Mouse (Mus musculus) midbrain, embryonic 12.5 days (tissue): ENCODE measurements at regions not wholly inside any gene's neighbourhood (a gene's known extent, or its start where the extent isn't known, plus 50 kb on each side); places are given as distances from the start of the nearest gene placed in this dataset.

Experiments used
- ATAC-seq: fragments of 200-750 bp; cut with Nextera tagmentation; 2 replicates; pipeline ENCODE4 v1.8.0; 2017; ENCODE audit warnings: low read depth, moderate TSS enrichment, moderate library complexity; ENCODE audit not compliant: low FRiP score
- H3K27ac ChIP-seq: fragments of 300-500 bp; sonication (generic); replicated peaks from 2 replicates; pipeline ENCODE4 v1.5.1; 2016; ENCODE audit warnings: mild to moderate bottlenecking
- H3K27me3 ChIP-seq: fragments of 300-500 bp; sonication (generic); 2 replicates; pipeline ENCODE4 v1.6.1; 2016; ENCODE audit warnings: mild to moderate bottlenecking
- H3K36me3 ChIP-seq: fragments of 300-500 bp; sonication (generic); 2 replicates; pipeline ENCODE4 v1.6.1; 2016
- H3K4me1 ChIP-seq: fragments of 300-500 bp; sonication (generic); 2 replicates; pipeline ENCODE4 v1.6.1; 2016
- H3K4me2 ChIP-seq: fragments of 300-500 bp; sonication (generic); replicated peaks from 2 replicates; pipeline ENCODE4 v1.6.1; 2016; ENCODE audit warnings: mild to moderate bottlenecking, moderate library complexity
- H3K4me3 ChIP-seq: fragments of 300-500 bp; sonication (generic); 2 replicates; pipeline ENCODE4 v1.5.1; 2016; ENCODE audit warnings: mild to moderate bottlenecking
- H3K9ac ChIP-seq: fragments of 300-500 bp; sonication (generic); replicated peaks from 2 replicates; pipeline ENCODE4 v1.6.1; 2016; ENCODE audit warnings: mild to moderate bottlenecking, moderate library complexity
- H3K9me3 ChIP-seq: fragments of 300-500 bp; sonication (generic); 2 replicates; pipeline ENCODE4 v1.6.1; 2016; ENCODE audit warnings: mild to moderate bottlenecking
- WGBS: fragments of 180-500 bp; shearing (Covaris S2); methylation state at CpG from one replicate; pipeline ENCODE4 v1.1.7; 2016; 5-methylcytosine and 5-hydroxymethylcytosine counted together

GRCm38 (mm10) chr13:107810802-107811192, 233.4 kb upstream of the Smim15 start:
- Histone ChIP-seq H3K36me3 (no peaks in the 10 kb centered on the region), H3K4me2 (no peak overlapping the region), H3K9ac (no peak overlapping the region), H3K27ac (no peak overlapping the region), H3K27me3 (no peaks in the 10 kb centered on the region), H3K4me1 (peaks cover 40% of the 10 kb centered on the region), H3K9me3 (no peaks in the 10 kb centered on the region), H3K4me3 (no peak overlapping the region)
- ATAC-seq: no peak
- WGBS: 74% methylated on average over 9 of the region's 9 CpGs

DNA sequence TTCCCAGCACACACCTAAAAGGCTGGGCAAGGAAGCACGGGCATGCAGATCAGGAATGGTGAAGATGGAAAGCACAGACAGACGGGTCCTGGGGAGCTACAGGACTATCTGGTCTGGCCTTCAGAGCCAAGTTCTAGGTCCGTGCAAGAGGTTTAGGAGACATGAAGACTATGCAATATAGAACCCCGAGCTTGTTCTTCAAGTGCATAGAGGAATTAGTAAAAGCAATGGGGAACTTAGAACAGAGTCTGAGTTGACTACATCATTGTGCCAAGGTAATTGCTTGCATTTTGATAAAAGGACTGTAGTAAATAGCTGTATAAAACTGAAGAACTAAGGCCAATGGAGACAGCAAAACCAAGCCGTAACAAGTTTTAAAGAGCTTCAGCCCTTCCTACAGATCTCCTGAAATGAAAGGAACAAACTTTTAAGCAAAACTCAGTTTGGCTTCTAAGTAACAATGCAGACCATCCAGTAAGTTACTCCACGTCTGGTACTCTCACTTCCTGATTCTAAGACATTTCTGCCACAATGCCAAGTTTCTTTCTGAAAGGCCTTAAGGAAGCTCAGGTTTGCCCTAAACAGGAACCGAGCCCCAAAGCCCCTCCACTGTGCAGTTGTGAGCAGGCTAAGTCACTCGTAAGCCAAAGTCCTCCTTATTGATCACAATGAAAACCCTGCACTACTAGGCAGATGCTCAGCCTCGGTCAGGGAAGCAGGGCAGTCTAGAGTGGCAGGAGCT, 234.0 kb upstream of the Smim15 start:
- Histone ChIP-seq H3K27ac (no peak overlapping the region), H3K4me2 (no peak overlapping the region), H3K9me3 (no peaks in the 10 kb centered on the region), H3K36me3 (no peaks in the 10 kb centered on the region), H3K4me3 (no peak overlapping the region), H3K9ac (no peak overlapping the region), H3K4me1 (peaks cover 40% of the 10 kb centered on the region), H3K27me3 (no peaks in the 10 kb centered on the region)
- ATAC-seq: no peak
- WGBS: 75% methylated on average over 9 of the region's 9 CpGs

- WGBS: 89% methylated on average over 2 of the region's 2 CpGs
- ATAC-seq: no peak
- Histone ChIP-seq H3K4me3 (no peak overlapping the region), H3K4me2 (no peak overlapping the region), H3K4me1 (peaks cover 31% of the 10 kb centered on the region), H3K9me3 (0 out of 2 replicates have a peak, but pooled peaks cover 4% of the 10 kb centered on the region), H3K36me3 (0 out of 2 replicates have a peak, but pooled peaks cover 7% of the 10 kb centered on the region), H3K27me3 (no peaks in the 10 kb centered on the region), H3K9ac (no peak overlapping the region), H3K27ac (no peak overlapping the region)
Measured at GRCm38 (mm10) chr13:107808961-107809360, 235.3 kb upstream of the Smim15 start.

DNA sequence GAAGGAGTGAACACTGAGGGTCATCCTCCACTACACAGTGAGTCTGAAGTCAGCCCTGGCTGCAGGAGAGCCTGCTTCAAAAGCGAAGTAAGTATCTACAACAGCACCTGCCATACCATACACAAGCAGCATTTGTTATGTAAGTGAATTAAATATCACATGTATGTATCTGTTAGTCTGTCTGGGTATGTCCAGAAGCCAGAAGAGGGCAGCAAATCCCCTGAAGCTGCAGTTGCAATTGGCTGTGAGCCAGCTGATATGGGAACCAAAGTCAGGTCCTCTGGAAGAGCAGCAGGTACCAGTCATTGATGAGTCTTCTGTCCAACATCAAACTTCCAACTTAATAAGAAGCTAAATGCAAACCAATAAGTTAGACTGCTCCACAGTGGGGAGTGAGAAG, 239.8 kb upstream of the Smim15 start:
- Histone ChIP-seq H3K9ac (no peak overlapping the region), H3K36me3 (0 out of 2 replicates have a peak, but pooled peaks cover 7% of the 10 kb centered on the region), H3K4me2 (no peak overlapping the region), H3K9me3 (0 out of 2 replicates have a peak, but pooled peaks cover 4% of the 10 kb centered on the region), H3K4me1 (peaks cover 18% of the 10 kb centered on the region), H3K27me3 (no peaks in the 10 kb centered on the region), H3K27ac (no peak overlapping the region), H3K4me3 (no peak overlapping the region)
- WGBS: 96% methylated on average over 1 of the region's 1 CpGs
- no peak for ATAC-seq

DNA sequence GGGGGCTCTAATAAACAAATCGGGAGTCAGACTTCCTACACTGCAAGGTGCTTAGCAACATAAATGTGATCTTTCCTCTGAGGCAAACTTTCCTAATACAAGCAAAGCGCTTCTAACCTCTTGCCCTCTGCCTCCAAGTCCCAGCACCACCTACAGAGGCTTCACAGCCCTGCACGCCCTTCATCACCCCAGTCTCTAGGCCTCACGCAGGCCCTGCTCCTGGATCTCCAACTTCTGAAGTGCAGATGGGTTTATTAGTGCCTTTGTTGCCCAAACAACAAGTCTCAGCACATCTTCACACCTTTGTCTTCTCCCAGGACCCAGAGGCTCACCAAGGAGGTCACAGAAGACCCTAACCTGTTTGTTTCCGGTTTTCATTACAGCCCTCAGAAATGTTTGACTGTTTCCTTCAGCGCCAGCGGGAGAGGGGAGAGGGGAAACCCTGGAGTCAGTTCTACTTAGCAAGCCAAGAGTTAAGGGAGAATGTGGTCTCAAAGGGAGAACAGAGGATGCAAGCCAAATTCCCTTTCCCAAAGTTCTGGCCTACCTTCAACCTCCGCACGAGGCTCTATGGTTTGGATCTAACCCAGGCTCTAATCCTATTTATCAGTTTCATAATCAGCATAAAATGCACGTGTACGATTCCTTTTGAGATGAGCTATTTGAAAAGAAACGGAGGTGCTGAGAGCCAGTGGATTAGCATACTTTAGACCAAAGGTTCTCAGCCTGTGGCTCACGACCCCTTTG, 244.9 kb upstream of the Smim15 start:
- 8% methylated on average over 13 of the region's 13 CpGs for WGBS
- no peak overlapping the region for H3K4me2 ChIP-seq
- peaks cover 38% of the 10 kb centered on the region for H3K4me1 ChIP-seq
- H3K9me3 ChIP-seq: no peaks in the 10 kb centered on the region
- 0 out of 2 replicates have a peak, but pooled peaks cover 3% of the 10 kb centered on the region for H3K27me3 ChIP-seq
- no peak overlapping the region for H3K4me3 ChIP-seq
- H3K27ac ChIP-seq: no peak overlapping the region
- H3K36me3 ChIP-seq: 0 out of 2 replicates have a peak, but pooled peaks cover 2% of the 10 kb centered on the region
- ATAC-seq: no peak
- no peak overlapping the region for H3K9ac ChIP-seq

DNA sequence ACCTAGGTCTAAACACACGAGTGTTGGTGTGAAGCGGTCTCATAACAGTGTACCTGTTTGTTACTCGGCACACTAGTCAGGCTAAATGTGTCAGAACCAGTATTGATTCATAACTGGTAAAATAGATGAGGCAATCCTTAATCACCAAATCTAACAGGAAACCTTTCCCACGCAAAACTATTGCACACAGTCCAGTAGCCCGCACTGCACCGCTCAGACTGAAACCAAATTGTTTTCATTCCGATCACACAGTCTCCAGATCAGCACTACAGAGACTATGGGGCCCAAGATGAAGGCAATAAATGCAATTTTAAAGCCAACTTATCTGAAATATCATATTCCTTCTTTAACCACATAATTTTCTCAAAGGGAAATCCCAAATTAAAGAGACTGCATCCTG, 246.1 kb upstream of the Smim15 start:
- no peaks in the 10 kb centered on the region for H3K9me3 ChIP-seq
- ATAC-seq: no peak
- no peak overlapping the region for H3K9ac ChIP-seq
- no peak overlapping the region for H3K27ac ChIP-seq
- peaks cover 50% of the 10 kb centered on the region for H3K4me1 ChIP-seq
- H3K4me2 ChIP-seq: no peak overlapping the region
- no peak overlapping the region for H3K4me3 ChIP-seq
- 0 out of 2 replicates have a peak, but pooled peaks cover 3% of the 10 kb centered on the region for H3K27me3 ChIP-seq
- no peaks in the 10 kb centered on the region for H3K36me3 ChIP-seq
- 76% methylated on average over 7 of the region's 7 CpGs for WGBS

DNA sequence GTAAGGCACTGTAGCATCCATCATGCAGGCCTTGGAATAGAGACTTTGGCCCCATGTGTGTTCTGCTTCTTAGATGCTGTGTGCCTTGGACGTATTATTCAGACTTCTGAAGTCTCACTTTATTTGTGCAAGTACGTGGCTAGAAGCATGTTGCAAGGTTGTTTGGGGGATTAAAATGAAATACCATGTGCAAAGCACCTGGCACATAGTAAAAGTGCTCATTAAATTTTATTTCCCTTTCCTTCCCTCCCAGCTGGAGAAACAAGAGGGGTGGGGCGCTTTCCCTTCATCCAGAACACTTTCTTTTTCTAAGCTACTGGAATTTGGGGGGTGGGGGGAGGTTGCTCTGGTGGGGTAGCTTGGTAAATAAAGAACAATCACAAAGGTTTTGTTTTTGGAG, 248.7 kb upstream of the Smim15 start:
- no peak overlapping the region for H3K27ac ChIP-seq
- no peaks in the 10 kb centered on the region for H3K9me3 ChIP-seq
- no peak for ATAC-seq
- 0 out of 2 replicates have a peak, but pooled peaks cover 3% of the 10 kb centered on the region for H3K27me3 ChIP-seq
- peaks cover 58% of the 10 kb centered on the region for H3K4me1 ChIP-seq
- H3K4me2 ChIP-seq: no peak overlapping the region
- 67% methylated on average over 3 of the region's 3 CpGs for WGBS
- H3K36me3 ChIP-seq: no peaks in the 10 kb centered on the region
- H3K9ac ChIP-seq: no peak overlapping the region
- no peak overlapping the region for H3K4me3 ChIP-seq

DNA sequence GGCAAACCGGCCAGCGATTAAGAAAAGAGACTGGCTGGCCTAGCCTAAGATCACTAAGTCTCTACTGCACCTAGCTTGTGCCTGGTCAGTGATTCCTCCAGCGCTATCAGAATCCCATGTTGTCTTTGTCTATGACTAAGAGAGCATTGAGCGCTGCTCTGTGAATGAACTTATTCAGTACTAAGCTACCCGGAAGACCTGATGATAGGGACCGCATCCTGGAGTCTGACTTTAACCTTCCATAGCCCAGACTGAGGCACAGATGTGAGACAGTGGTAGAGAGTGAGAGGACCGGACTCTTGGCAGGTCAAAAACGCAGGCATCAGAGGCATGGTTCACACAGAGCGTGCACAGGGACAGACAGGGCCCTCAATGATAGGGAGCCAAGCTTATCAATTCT, 252.5 kb upstream of the Smim15 start:
- 88% methylated on average over 9 of the region's 9 CpGs for WGBS
- Histone ChIP-seq H3K27me3 (no peaks in the 10 kb centered on the region), H3K4me3 (no peak overlapping the region), H3K9me3 (no peaks in the 10 kb centered on the region), H3K27ac (no peak overlapping the region), H3K4me2 (no peak overlapping the region), H3K9ac (no peak overlapping the region), H3K36me3 (0 out of 2 replicates have a peak, but pooled peaks cover 4% of the 10 kb centered on the region), H3K4me1 (peaks cover 34% of the 10 kb centered on the region)
- peak; percentile 31; the same call in 1 of the 2 replicates for ATAC-seq

- no peak for ATAC-seq
Measured at GRCm38 (mm10) chr13:107784971-107785370, 259.3 kb upstream of the Smim15 start.

DNA sequence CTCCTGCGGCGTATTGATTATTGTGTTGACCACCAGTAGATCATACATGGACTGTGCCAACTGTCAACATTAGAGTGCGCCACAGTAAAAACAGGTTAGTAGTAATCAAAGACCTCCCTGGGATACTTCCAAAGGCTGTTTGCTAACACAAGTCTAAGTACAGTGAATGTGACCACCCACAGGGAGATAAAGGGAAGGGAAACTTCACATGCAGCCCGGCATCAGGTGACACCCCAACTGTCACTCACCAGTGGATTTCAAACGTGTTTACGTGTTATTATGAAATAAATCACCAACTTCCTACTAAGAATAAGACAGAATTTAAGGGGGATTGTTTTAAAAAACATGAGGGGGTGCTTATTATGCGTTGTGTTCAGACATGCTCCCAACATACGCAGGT, 262.5 kb upstream of the Smim15 start:
- H3K4me2 ChIP-seq: no peak overlapping the region
- no peaks in the 10 kb centered on the region for H3K9me3 ChIP-seq
- H3K4me1 ChIP-seq: no peaks in the 10 kb centered on the region
- H3K4me3 ChIP-seq: no peak overlapping the region
- H3K27me3 ChIP-seq: no peaks in the 10 kb centered on the region
- WGBS: 94% methylated on average over 8 of the region's 8 CpGs
- ATAC-seq: no peak
- no peak overlapping the region for H3K27ac ChIP-seq
- no peak overlapping the region for H3K9ac ChIP-seq
- H3K36me3 ChIP-seq: 0 out of 2 replicates have a peak, but pooled peaks cover 3% of the 10 kb centered on the region

More at GRCm38 (mm10) chr13:107784971-107785370, 259.3 kb upstream of the Smim15 start:
- H3K4me3 ChIP-seq: no peak overlapping the region
- H3K27ac ChIP-seq: no peak overlapping the region
- no peaks in the 10 kb centered on the region for H3K4me1 ChIP-seq
- 0 out of 2 replicates have a peak, but pooled peaks cover 6% of the 10 kb centered on the region for H3K36me3 ChIP-seq
- 86% methylated on average over 5 of the region's 5 CpGs for WGBS
- H3K4me2 ChIP-seq: no peak overlapping the region
- H3K9ac ChIP-seq: no peak overlapping the region
- H3K27me3 ChIP-seq: no peaks in the 10 kb centered on the region
- no peaks in the 10 kb centered on the region for H3K9me3 ChIP-seq

GRCm38 (mm10) chr13:107781221-107781620, 263.0 kb upstream of the Smim15 start:
- Histone ChIP-seq H3K4me2 (no peak overlapping the region), H3K9ac (no peak overlapping the region), H3K27me3 (no peaks in the 10 kb centered on the region), H3K4me3 (no peak overlapping the region), H3K9me3 (no peaks in the 10 kb centered on the region), H3K27ac (no peak overlapping the region), H3K36me3 (0 out of 2 replicates have a peak, but pooled peaks cover 3% of the 10 kb centered on the region), H3K4me1 (no peaks in the 10 kb centered on the region)
- 96% methylated on average over 2 of the region's 2 CpGs for WGBS
- ATAC-seq: no peak

DNA sequence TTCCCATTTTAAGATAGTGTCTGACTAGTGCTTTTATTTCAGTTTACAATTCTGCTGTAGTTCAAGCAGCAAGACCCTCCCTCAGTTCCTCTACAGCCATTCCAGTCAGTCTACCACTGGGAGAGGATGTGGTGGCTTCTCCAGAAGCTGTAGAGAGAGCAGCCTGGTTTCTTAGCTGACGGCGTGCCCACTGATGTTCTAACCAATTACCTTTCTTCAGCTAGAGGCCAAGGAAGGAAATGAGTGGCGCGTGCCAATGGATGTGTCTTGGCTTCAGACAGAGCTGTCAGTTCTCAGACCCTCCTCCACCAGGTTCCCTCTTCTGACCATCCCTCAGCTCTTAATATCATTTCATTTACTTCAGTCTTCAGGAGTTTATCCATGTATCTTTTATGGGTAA, 264.7 kb upstream of the Smim15 start:
- H3K4me3 ChIP-seq: no peak overlapping the region
- no peak overlapping the region for H3K27ac ChIP-seq
- no peak for ATAC-seq
- WGBS: 98% methylated on average over 4 of the region's 4 CpGs
- H3K4me1 ChIP-seq: no peaks in the 10 kb centered on the region
- no peaks in the 10 kb centered on the region for H3K9me3 ChIP-seq
- no peaks in the 10 kb centered on the region for H3K27me3 ChIP-seq
- no peak overlapping the region for H3K4me2 ChIP-seq
- no peaks in the 10 kb centered on the region for H3K36me3 ChIP-seq
- no peak overlapping the region for H3K9ac ChIP-seq
